In the genomic region with DNA sequence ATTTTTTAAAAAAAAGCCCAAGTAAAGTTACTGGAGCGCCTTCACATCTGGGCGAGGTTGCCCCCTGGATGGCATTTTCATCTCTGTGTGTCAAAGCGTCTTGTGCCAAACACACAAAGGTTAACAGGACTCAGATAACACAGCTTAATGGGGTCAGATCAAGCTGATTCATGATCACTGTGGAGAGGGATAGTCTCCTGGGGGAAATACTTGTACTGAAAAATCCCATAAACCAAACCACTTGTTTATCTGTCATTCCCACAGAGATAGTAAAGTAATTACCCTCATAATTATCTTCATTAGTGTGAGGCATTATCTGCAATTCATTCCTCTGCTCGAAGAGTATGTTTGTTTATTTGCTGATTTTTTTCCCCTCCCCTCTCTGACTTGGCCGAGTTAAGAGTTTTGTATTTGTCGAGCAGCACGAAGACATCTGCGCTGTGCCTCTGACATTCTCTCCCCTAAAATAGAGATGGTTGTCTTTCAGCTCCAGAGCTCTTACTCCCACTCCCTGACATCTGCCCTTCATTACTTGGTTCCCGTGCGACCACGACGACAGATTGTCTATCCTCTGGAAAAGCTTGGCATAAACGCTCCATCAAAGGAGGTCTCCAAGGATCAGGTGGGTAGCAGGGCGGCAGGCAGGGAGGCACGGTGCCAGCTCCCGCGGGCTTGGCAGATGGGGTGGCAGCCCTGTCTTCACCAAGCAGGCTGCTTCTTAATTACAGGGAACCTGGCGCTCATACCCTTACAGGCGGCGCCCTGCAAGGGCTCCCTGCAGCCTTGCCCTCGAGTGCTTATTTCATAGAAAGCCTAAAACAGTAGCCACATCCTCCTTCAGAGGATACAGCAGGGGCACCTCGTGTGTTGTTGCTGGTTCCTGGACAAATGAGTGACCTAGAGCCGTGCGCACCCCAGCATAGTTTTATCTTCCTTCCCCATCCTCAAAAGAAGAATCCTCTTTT, we compare ENCODE assay signal across 8 mouse cellular contexts.
DNase-seq lines count a peak whose midpoint lies in the region; ATAC-seq and TF ChIP-seq lines count a peak whose summit lies in the region.

No protein-coding gene starts in this region.

- H3K4me3 ChIP-seq in heart, embryonic 15.5 days: no peak overlapping the region
- no peak overlapping the region for H3K4me3 ChIP-seq in heart, embryonic 10.5 days
- no peak overlapping the region for H3K4me3 ChIP-seq in left cerebral cortex, adult 2 months
- H3K4me3 ChIP-seq in liver, postnatal 0 days (ENCODE audit: low read depth, low read length): no peak overlapping the region

- TF ChIP-seq EP300 in liver, postnatal 0 days (IDR thresholded peaks at IDR 0.05; ENCODE audit: low read depth): no peak

- H3K27me3 ChIP-seq in heart, embryonic 15.5 days: no peaks in the 10 kb centered on the region
- no peaks in the 10 kb centered on the region for H3K27me3 ChIP-seq in heart, embryonic 10.5 days (ENCODE audit: insufficient read depth, poor library complexity, severe bottlenecking)
- no peaks in the 10 kb centered on the region for H3K27me3 ChIP-seq in liver, postnatal 0 days (ENCODE audit: insufficient read depth, low read length)

- H3K9ac ChIP-seq in heart, embryonic 15.5 days: no peak overlapping the region
- H3K9ac ChIP-seq in liver, postnatal 0 days (replicated peaks): no peak overlapping the region

- intact Hi-C loops in left cerebral cortex, adult 2 months (cut with DNase I): no loop called here

- no peaks in the 10 kb centered on the region for H3K36me3 ChIP-seq in heart, embryonic 15.5 days
- no peaks in the 10 kb centered on the region for H3K36me3 ChIP-seq in heart, embryonic 10.5 days
- H3K36me3 ChIP-seq in liver, postnatal 0 days (replicated peaks; ENCODE audit: insufficient read depth, low read length): no peaks in the 10 kb centered on the region

- no peaks in the 10 kb centered on the region for H3K9me3 ChIP-seq in heart, embryonic 15.5 days (replicated peaks)
- no peaks in the 10 kb centered on the region for H3K9me3 ChIP-seq in heart, embryonic 10.5 days
- no peaks in the 10 kb centered on the region for H3K9me3 ChIP-seq in liver, postnatal 0 days (ENCODE audit: low read length)

- H3K4me2 ChIP-seq in heart, embryonic 15.5 days: peak overlapping the region; percentile 28; the same call in 1 of the 2 replicates
- H3K4me2 ChIP-seq in liver, postnatal 0 days (ENCODE audit: low read depth, low read length): no peak overlapping the region

- H3K4me1 ChIP-seq in heart, embryonic 15.5 days (replicated peaks): peaks cover 8% of the 10 kb centered on the region; the same call in 1 of the 2 replicates
- peaks cover 17% of the 10 kb centered on the region; the same call in 1 of the 2 replicates for H3K4me1 ChIP-seq in heart, embryonic 10.5 days
- H3K4me1 ChIP-seq in liver, postnatal 0 days (ENCODE audit: insufficient read depth): no peaks in the 10 kb centered on the region

- no peak for DNase-seq in heart, embryonic 10.5 days (ENCODE audit: low spot score)
- DNase-seq in cerebellum, adult 18-20 months: peak; percentile 77 to 82
- peak; percentile 8 to 16 for DNase-seq in frontal cortex, postnatal 25 days (ENCODE audit: low spot score in 2 of 2)
- DNase-seq in left cerebral cortex, adult 2 months (ENCODE audit: extremely low spot score in 1 of 2, low spot score in 2 of 2): peak; percentile 35 to 44
- DNase-seq in right cerebral cortex, postnatal 10 days (ENCODE audit: low spot score in 2 of 2): peak; percentile 57 to 67
- no peak for DNase-seq in spleen, postnatal 4 days (ENCODE audit: low spot score in 2 of 2)
- no peak for DNase-seq in liver, postnatal 0 days

- ATAC-seq in heart, embryonic 15.5 days (replicated peaks; ENCODE audit: insufficient number of reproducible peaks, insufficient read depth, low FRiP score, low read depth): no peak
- no peak for ATAC-seq in liver, postnatal 0 days

- TF ChIP-seq CTCF in left cerebral cortex, adult 2 months (IDR thresholded peaks at IDR 0.05): no peak
- no peak for TF ChIP-seq CTCF in liver, postnatal 0 days (IDR thresholded peaks at IDR 0.05; ENCODE audit: low read depth)

- 38% methylated on average over 24 of the region's 24 CpGs for WGBS in heart, embryonic 15.5 days
- 42% methylated on average over 24 of the region's 24 CpGs for WGBS in heart, embryonic 10.5 days
- WGBS in liver, postnatal 0 days (ENCODE audit: insufficient replicate concordance): 61% methylated on average over 24 of the region's 24 CpGs

- no peak overlapping the region for H3K27ac ChIP-seq in heart, embryonic 15.5 days
- no peak overlapping the region for H3K27ac ChIP-seq in heart, embryonic 10.5 days
- H3K27ac ChIP-seq in left cerebral cortex, adult 2 months: no peak overlapping the region
- no peak overlapping the region for H3K27ac ChIP-seq in liver, postnatal 0 days (ENCODE audit: low read depth)

Comparison
In these comparisons a context has a peak if more than half of its experiments do, and no peak if none do; other contexts are left out.
1. DNase-seq: peak in cerebellum, adult 18-20 months (2 of 2), frontal cortex, postnatal 25 days (2 of 2), left cerebral cortex, adult 2 months (2 of 2) and right cerebral cortex, postnatal 10 days (2 of 2); none in heart, embryonic 10.5 days (single experiment), spleen, postnatal 4 days (0 of 2) and liver, postnatal 0 days (single experiment).